10 mouse cellular contexts compared by ENCODE assay signal in the genomic region with DNA sequence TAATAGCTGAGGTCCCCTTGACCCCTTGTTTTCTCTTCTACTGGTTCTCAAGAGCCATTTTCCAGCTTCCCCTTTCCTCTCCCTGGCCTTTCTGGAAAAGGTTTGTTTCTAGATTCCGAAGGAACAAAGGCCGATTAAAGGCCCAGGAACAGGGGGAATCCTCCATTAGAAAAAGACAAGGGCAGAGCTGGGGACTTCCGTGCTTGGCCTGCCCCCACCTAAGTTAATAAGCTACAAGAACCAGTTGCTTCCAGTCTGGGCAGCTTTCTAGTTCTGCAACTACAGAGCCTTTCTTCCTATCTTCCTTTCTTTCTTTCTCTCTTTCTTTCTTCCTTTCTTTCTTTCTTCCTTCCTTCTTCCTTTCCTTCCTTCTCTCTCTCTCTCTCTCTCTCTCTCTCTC. TPM values are rescaled to one million over a fixed set of nuclear protein-coding genes. Genes with fewer than 3 reads are reported as not detected.
DNase-seq lines count a peak whose midpoint lies in the region; ATAC-seq lines count a peak whose summit lies in the region.
"Had no signal": no experiment of that assay in that cellular context is flagged by ENCODE, and none has a peak within 500 bp of the region (broad histone marks: within the 10 kb centered on the region; RNA-seq: fewer than 3 reads in every experiment).

No protein-coding gene starts in this region.

- H3K27ac ChIP-seq in midbrain, embryonic 13.5 days: no peak overlapping the region
- no peak overlapping the region for H3K27ac ChIP-seq in midbrain, embryonic 16.5 days (ENCODE audit: low read length)
- H3K27ac ChIP-seq in kidney, embryonic 15.5 days: peak overlapping the region; percentile 94
- peak overlapping the region; percentile 75; the same call in 1 of the 2 replicates for H3K27ac ChIP-seq in stomach, embryonic 14.5 days (ENCODE audit: low read length)
- H3K27ac ChIP-seq: midbrain, embryonic 12.5 days had no signal

- H3K27me3 ChIP-seq in midbrain, embryonic 13.5 days: peaks cover 9% of the 10 kb centered on the region; the same call in 1 of the 2 replicates
- H3K27me3 ChIP-seq in midbrain, embryonic 16.5 days (ENCODE audit: control insufficient read depth, insufficient read depth, low read depth, low read length): no peaks in the 10 kb centered on the region
- no peaks in the 10 kb centered on the region for H3K27me3 ChIP-seq in kidney, embryonic 15.5 days
- no peaks in the 10 kb centered on the region for H3K27me3 ChIP-seq in stomach, embryonic 14.5 days (ENCODE audit: control insufficient read depth, insufficient read depth, low read length)

- DNase-seq in embryo, embryonic 10.5 days (ENCODE audit: low spot score): peak; percentile 12
- DNase-seq in embryo, embryonic 11 days: no peak
- DNase-seq in right cerebral cortex, adult 18-20 months: no peak
- DNase-seq in layer of hippocampus, postnatal 10 days (ENCODE audit: low spot score in 2 of 2): no peak
- DNase-seq: right cerebral cortex, postnatal 4 days had no signal

- no peak for ATAC-seq in midbrain, embryonic 13.5 days
- ATAC-seq in midbrain, embryonic 16.5 days: no peak
- peak; percentile 76 for ATAC-seq in kidney, embryonic 15.5 days (replicated peaks; ENCODE audit: low FRiP score)
- no peak for ATAC-seq in stomach, embryonic 14.5 days (ENCODE audit: insufficient number of reproducible peaks, insufficient read depth, low FRiP score, low read depth)

- peaks cover 16% of the 10 kb centered on the region for H3K4me1 ChIP-seq in midbrain, embryonic 13.5 days (replicated peaks)
- H3K4me1 ChIP-seq in midbrain, embryonic 16.5 days (ENCODE audit: control insufficient read depth, insufficient read depth, low read length): peaks cover 11% of the 10 kb centered on the region
- peaks cover 36% of the 10 kb centered on the region for H3K4me1 ChIP-seq in kidney, embryonic 15.5 days
- peaks cover 12% of the 10 kb centered on the region for H3K4me1 ChIP-seq in stomach, embryonic 14.5 days (ENCODE audit: control insufficient read depth, insufficient read depth, low read length)

- H3K9ac ChIP-seq in midbrain, embryonic 13.5 days (replicated peaks): no peak overlapping the region
- no peak overlapping the region for H3K9ac ChIP-seq in midbrain, embryonic 16.5 days (ENCODE audit: low read depth, low read length)
- no peak overlapping the region for H3K9ac ChIP-seq in kidney, embryonic 15.5 days
- H3K9ac ChIP-seq in stomach, embryonic 14.5 days (replicated peaks; ENCODE audit: low read depth, low read length): no peak overlapping the region; the same call in 1 of the 2 replicates

- 34% methylated on average over 3 of the region's 3 CpGs for WGBS in midbrain, embryonic 13.5 days
- 34% methylated on average over 3 of the region's 3 CpGs for WGBS in midbrain, embryonic 16.5 days
- 34% methylated on average over 3 of the region's 3 CpGs for WGBS in kidney, embryonic 15.5 days
- WGBS in stomach, embryonic 14.5 days: 47% methylated on average over 3 of the region's 3 CpGs

- H3K4me2 ChIP-seq in midbrain, embryonic 13.5 days (replicated peaks): 0 out of 2 replicates have a peak overlapping the region, but pooled peaks have one; percentile 27
- H3K4me2 ChIP-seq in midbrain, embryonic 16.5 days (ENCODE audit: low read length): no peak overlapping the region
- peak overlapping the region; percentile 46 for H3K4me2 ChIP-seq in kidney, embryonic 15.5 days
- H3K4me2 ChIP-seq in stomach, embryonic 14.5 days (replicated peaks; ENCODE audit: low read depth, low read length): no peak overlapping the region

- no peaks in the 10 kb centered on the region for H3K36me3 ChIP-seq in midbrain, embryonic 13.5 days
- no peaks in the 10 kb centered on the region for H3K36me3 ChIP-seq in midbrain, embryonic 16.5 days (ENCODE audit: control insufficient read depth, insufficient read depth, low read length)
- H3K36me3 ChIP-seq in kidney, embryonic 15.5 days: no peaks in the 10 kb centered on the region
- H3K36me3 ChIP-seq in stomach, embryonic 14.5 days (ENCODE audit: control insufficient read depth, insufficient read depth, low read length): no peaks in the 10 kb centered on the region
- H3K36me3 ChIP-seq: midbrain, embryonic 12.5 days had no signal

- H3K9me3 ChIP-seq in midbrain, embryonic 13.5 days: no peaks in the 10 kb centered on the region
- H3K9me3 ChIP-seq in midbrain, embryonic 16.5 days (replicated peaks; ENCODE audit: control insufficient read depth, low read length, poor library complexity, severe bottlenecking): no peaks in the 10 kb centered on the region
- no peaks in the 10 kb centered on the region for H3K9me3 ChIP-seq in kidney, embryonic 15.5 days (replicated peaks)
- no peaks in the 10 kb centered on the region for H3K9me3 ChIP-seq in stomach, embryonic 14.5 days (ENCODE audit: control insufficient read depth, low read depth, low read length)
- H3K9me3 ChIP-seq: midbrain, embryonic 12.5 days had no signal

- no peak overlapping the region for H3K4me3 ChIP-seq in midbrain, embryonic 13.5 days (replicated peaks)
- H3K4me3 ChIP-seq in midbrain, embryonic 16.5 days (ENCODE audit: low read depth, low read length): no peak overlapping the region
- H3K4me3 ChIP-seq in kidney, embryonic 15.5 days (replicated peaks): no peak overlapping the region
- no peak overlapping the region for H3K4me3 ChIP-seq in stomach, embryonic 14.5 days (ENCODE audit: low read depth, low read length)
- H3K4me3 ChIP-seq: midbrain, embryonic 12.5 days had no signal

RNA-seq across cellular contexts. Expression of a gene that starts 47.1 kb away (rescaled TPM):
- polyA plus RNA-seq in midbrain, embryonic 13.5 days (2015; fragmentation: Nextera tagmentation; extraction: Ambion mirVana): 14.0 and 14.8 TPM in 2 replicates
- polyA plus RNA-seq in midbrain, embryonic 16.5 days (2015; fragmentation: Nextera tagmentation; extraction: Ambion mirVana): 13.1 and 13.2 TPM in 2 replicates
- 11.2 and 12.9 TPM in 2 replicates for polyA plus RNA-seq in kidney, embryonic 15.5 days (2015; fragmentation: Nextera tagmentation; extraction: Ambion mirVana)
- polyA plus RNA-seq in stomach, embryonic 14.5 days (2014; fragmentation: Nextera tagmentation; extraction: Ambion mirVana): 21.0 and 22.6 TPM in 2 replicates
- 10 to 100 TPM; 74.7 to 79.4 TPM for total RNA-seq in layer of hippocampus, postnatal 10 days (2021)

Comparison
In these comparisons a context has a peak if more than half of its experiments do, and no peak if none do; other contexts are left out.
1. H3K4me2 ChIP-seq: peak in midbrain, embryonic 13.5 days (single experiment) and kidney, embryonic 15.5 days (single experiment); none in midbrain, embryonic 16.5 days (single experiment) and stomach, embryonic 14.5 days (single experiment).
2. H3K27ac ChIP-seq: peak in kidney, embryonic 15.5 days (single experiment) and stomach, embryonic 14.5 days (single experiment); none in midbrain, embryonic 13.5 days (single experiment) and midbrain, embryonic 16.5 days (single experiment).